Mouse (Mus musculus) lung, postnatal 14 days (tissue): ENCODE results near the gene Rfx4.

Experiments
- DNase-seq: peaks from one replicate; pipeline ENCODE4 v3.0.0; 2021

Rfx4 gene

GRCm38 (mm10) chr10:84755786-84756203, at the start of gene Rfx4:
Rfx4 (plus strand) TSS chr10:84756062.
- no peak for DNase-seq

- no peak for DNase-seq
Observed at GRCm38 (mm10) chr10:84706543-84706942, 49.3 kb upstream of the Rfx4 start.

GRCm38 (mm10) chr10:84707226-84707625, 48.6 kb upstream of the Rfx4 start:
- no peak for DNase-seq

- no peak for DNase-seq
Observed at GRCm38 (mm10) chr10:84707752-84708530, 47.9 kb upstream of the Rfx4 start.

- no peak for DNase-seq
Observed at GRCm38 (mm10) chr10:84710192-84710591, 45.7 kb upstream of the Rfx4 start.

GRCm38 (mm10) chr10:84710827-84711226, 45.0 kb upstream of the Rfx4 start:
- no peak for DNase-seq

- DNase-seq, result no peak
Observed at GRCm38 (mm10) chr10:84711479-84711878, 44.4 kb upstream of the Rfx4 start.

GRCm38 (mm10) chr10:84711940-84712339, 43.9 kb upstream of the Rfx4 start:
- DNase-seq, result no peak

- no peak for DNase-seq
Observed at GRCm38 (mm10) chr10:84712532-84712931, 43.3 kb upstream of the Rfx4 start.

GRCm38 (mm10) chr10:84713043-84713442, 42.8 kb upstream of the Rfx4 start:
- DNase-seq, result no peak

GRCm38 (mm10) chr10:84715639-84716038, 40.2 kb upstream of the Rfx4 start:
- DNase-seq, result no peak

GRCm38 (mm10) chr10:84716581-84716980, 39.3 kb upstream of the Rfx4 start:
- no peak for DNase-seq

- DNase-seq, result no peak
Observed at GRCm38 (mm10) chr10:84722711-84723110, 33.2 kb upstream of the Rfx4 start.

- no peak for DNase-seq
Observed at GRCm38 (mm10) chr10:84727005-84727404, 28.9 kb upstream of the Rfx4 start.

GRCm38 (mm10) chr10:84727760-84728159, 28.1 kb upstream of the Rfx4 start:
- no peak for DNase-seq

GRCm38 (mm10) chr10:84730078-84730477, 25.8 kb upstream of the Rfx4 start:
- no peak for DNase-seq

GRCm38 (mm10) chr10:84730956-84731355, 24.9 kb upstream of the Rfx4 start:
- no peak for DNase-seq

- DNase-seq, result no peak
Observed at GRCm38 (mm10) chr10:84733511-84733910, 22.4 kb upstream of the Rfx4 start.

GRCm38 (mm10) chr10:84754851-84755785, 744 bp upstream of the Rfx4 start:
- peak; percentile 21 for DNase-seq

- DNase-seq, result no peak
Observed at GRCm38 (mm10) chr10:84756435-84757095, 703 bp downstream of the Rfx4 start.

GRCm38 (mm10) chr10:84757426-84758199, 1.8 kb downstream of the Rfx4 start:
- no peak for DNase-seq

- no peak for DNase-seq
Observed at GRCm38 (mm10) chr10:84758200-84758468, 2.3 kb downstream of the Rfx4 start.
